Mouse (Mus musculus) testis, adult 2 months (tissue): ENCODE results near the gene Cipc.

Experiments used
- CTCF ChIP-seq: fragments of 200-500 bp; IDR thresholded peaks from 2 replicates; pipeline ENCODE4 v1.5.1; 2012; ENCODE audit warnings: low read depth, mild to moderate bottlenecking, inconsistent platforms, low read length, moderate library complexity; ENCODE audit not compliant: control insufficient read depth, insufficient read depth, insufficient replicate concordance
- POLR2A ChIP-seq: fragments of 200-500 bp; IDR thresholded peaks from 2 replicates; pipeline ENCODE4 v1.6.1; 2012; ENCODE audit warnings: low read depth, mild to moderate bottlenecking, inconsistent platforms, low read length, moderate library complexity; ENCODE audit not compliant: control insufficient read depth

- no peak for TF ChIP-seq POLR2A
- TF ChIP-seq CTCF: peak; percentile 49; the same call in 1 of the 2 replicates
These were observed 51.9 kb downstream of the Cipc start for GRCm38 (mm10) chr12:86998699-86999098.
